31 mouse cellular contexts compared by ENCODE assay signal in genomic region chr3:18460267-18460666, GRCm38 (mm10).
"Had no signal": no experiment of that assay in that cellular context is flagged by ENCODE, and none has a peak within 500 bp of the region (broad histone marks: within the 10 kb centered on the region; RNA-seq: fewer than 3 reads in every experiment).

No protein-coding gene starts in this region.

- H3K4me3 ChIP-seq: left cerebral cortex, adult 2 months; limb, embryonic 10.5 days; limb, embryonic 12.5 days; limb, embryonic 13.5 days; limb, embryonic 15.5 days; liver, embryonic 12.5 days; liver, embryonic 13.5 days; liver, embryonic 15.5 days; lung, embryonic 15.5 days; megakaryocyte, embryonic 14.5 days; midbrain, embryonic 10.5 days; midbrain, embryonic 12.5 days; midbrain, embryonic 13.5 days; midbrain, embryonic 15.5 days; myocyte; neural tube, embryonic 12.5 days; neural tube, embryonic 13.5 days had no signal

- H3K4me2 ChIP-seq: limb, embryonic 12.5 days; limb, embryonic 13.5 days; limb, embryonic 15.5 days; liver, embryonic 12.5 days; liver, embryonic 13.5 days; liver, embryonic 15.5 days; lung, embryonic 14.5 days; lung, embryonic 15.5 days; midbrain, embryonic 11.5 days; midbrain, embryonic 12.5 days; midbrain, embryonic 13.5 days; midbrain, embryonic 15.5 days; neural tube, embryonic 12.5 days; neural tube, embryonic 13.5 days had no signal

- H3K9me3 ChIP-seq: limb, embryonic 10.5 days; limb, embryonic 12.5 days; limb, embryonic 13.5 days; limb, embryonic 15.5 days; liver, embryonic 12.5 days; liver, embryonic 13.5 days; liver, embryonic 15.5 days; lung, embryonic 15.5 days; megakaryocyte, embryonic 14.5 days; midbrain, embryonic 10.5 days; midbrain, embryonic 12.5 days; midbrain, embryonic 13.5 days; midbrain, embryonic 15.5 days; neural tube, embryonic 12.5 days; neural tube, embryonic 13.5 days had no signal

- H3K27me3 ChIP-seq: limb, embryonic 12.5 days; limb, embryonic 13.5 days; limb, embryonic 15.5 days; liver, embryonic 12.5 days; liver, embryonic 13.5 days; liver, embryonic 15.5 days; lung, embryonic 15.5 days; megakaryocyte, embryonic 14.5 days; midbrain, embryonic 12.5 days; midbrain, embryonic 13.5 days; midbrain, embryonic 15.5 days; neural tube, embryonic 12.5 days; neural tube, embryonic 13.5 days had no signal

- H3K27ac ChIP-seq: left cerebral cortex, adult 2 months; limb, embryonic 10.5 days; limb, embryonic 12.5 days; limb, embryonic 13.5 days; limb, embryonic 15.5 days; liver, embryonic 12.5 days; liver, embryonic 13.5 days; liver, embryonic 14.5 days; liver, embryonic 15.5 days; lung, embryonic 15.5 days; macrophage; midbrain, embryonic 10.5 days; midbrain, embryonic 12.5 days; midbrain, embryonic 13.5 days; midbrain, embryonic 15.5 days; neural tube, embryonic 12.5 days; neural tube, embryonic 13.5 days had no signal

- H3K36me3 ChIP-seq: limb, embryonic 10.5 days; limb, embryonic 12.5 days; limb, embryonic 13.5 days; limb, embryonic 15.5 days; liver, embryonic 12.5 days; liver, embryonic 13.5 days; liver, embryonic 15.5 days; lung, embryonic 15.5 days; midbrain, embryonic 10.5 days; midbrain, embryonic 12.5 days; midbrain, embryonic 13.5 days; midbrain, embryonic 15.5 days; neural tube, embryonic 12.5 days; neural tube, embryonic 13.5 days had no signal

- ATAC-seq: liver, embryonic 12.5 days; lung, postnatal 0 days; midbrain, embryonic 13.5 days; midbrain, embryonic 15.5 days; midbrain, embryonic 16.5 days had no signal

- DNase-seq: left cerebral cortex, postnatal 4 days; liver, embryonic 13.5 days; lung, adult 18-20 months; lung, adult 2 months; lung, embryonic 14.5 days; lung, postnatal 10 days; lung, postnatal 14 days; lung, postnatal 36 days; lung, postnatal 4 days; midbrain, embryonic 14.5 days had no signal

- H3K9ac ChIP-seq: limb, embryonic 12.5 days; limb, embryonic 13.5 days; limb, embryonic 15.5 days; liver, embryonic 12.5 days; liver, embryonic 13.5 days; liver, embryonic 14.5 days; liver, embryonic 15.5 days; lung, embryonic 14.5 days; lung, embryonic 15.5 days; midbrain, embryonic 12.5 days; midbrain, embryonic 13.5 days; midbrain, embryonic 15.5 days; neural tube, embryonic 12.5 days; neural tube, embryonic 13.5 days had no signal

- H3K4me1 ChIP-seq: limb, embryonic 10.5 days; limb, embryonic 12.5 days; limb, embryonic 13.5 days; limb, embryonic 15.5 days; liver, embryonic 12.5 days; liver, embryonic 13.5 days; liver, embryonic 15.5 days; lung, embryonic 15.5 days; megakaryocyte, embryonic 14.5 days; midbrain, embryonic 10.5 days; midbrain, embryonic 12.5 days; midbrain, embryonic 13.5 days; midbrain, embryonic 15.5 days; neural tube, embryonic 12.5 days; neural tube, embryonic 13.5 days had no signal
